Mouse (Mus musculus): Measurements from ENCODE around the gene Wnt6. TPM values are rescaled to one million over a fixed set of nuclear protein-coding genes. Genes with fewer than 3 reads are reported as not detected.
"Not testable (repeated sequence)": the region's sequence is repeated elsewhere in the genome, so short reads cannot be mapped to it uniquely, and the experiment has no call there.

Gene Wnt6
- polyA plus RNA-seq, 1 experiment from 2014 or later, result 11.0 TPM

- Histone ChIP-seq H3K36me3 (no peaks in the 10 kb centered on the region), H3K9me3 (replicated peaks) (no peaks in the 10 kb centered on the region), H3K27ac (replicated peaks) (peak overlapping the region; percentile 56; the same call in 1 of the 2 replicates), H3K4me1 (peaks cover 76% of the 10 kb centered on the region), H3K27me3 (ENCODE audit: low read depth, poor library complexity, severe bottlenecking) (peaks cover 100% of the 10 kb centered on the region), H3K4me3 (peak overlapping the region; percentile 60)
- under 1% methylated on average over 57 of the region's 57 CpGs for WGBS
- DNase-seq (ENCODE audit: low spot score), result peak; percentile 81
Measured at GRCm38 (mm10) chr1:74802795-74803656, 31.3 kb downstream of the Wnt6 start.

- Histone ChIP-seq H3K9me3 (replicated peaks) (no peaks in the 10 kb centered on the region), H3K27ac (replicated peaks) (no peak overlapping the region), H3K36me3 (no peaks in the 10 kb centered on the region), H3K4me1 (peaks cover 75% of the 10 kb centered on the region), H3K4me3 (peak overlapping the region; percentile 60; the same call in 1 of the 2 replicates), H3K27me3 (ENCODE audit: low read depth, poor library complexity, severe bottlenecking) (peaks cover 100% of the 10 kb centered on the region)
- DNase-seq (ENCODE audit: low spot score), result peak; percentile 18
- 4% methylated on average over 10 of the region's 10 CpGs for WGBS
Measured at GRCm38 (mm10) chr1:74804211-74804870, 32.6 kb downstream of the Wnt6 start.

GRCm38 (mm10) chr1:74805340-74805835, 33.7 kb downstream of the Wnt6 start:
- DNase-seq (ENCODE audit: low spot score), result no peak
- no peaks in the 10 kb centered on the region for H3K9me3 ChIP-seq (replicated peaks)
- no peaks in the 10 kb centered on the region for H3K36me3 ChIP-seq
- peaks cover 100% of the 10 kb centered on the region for H3K27me3 ChIP-seq (ENCODE audit: low read depth, poor library complexity, severe bottlenecking)
- 10% methylated on average over 4 of the region's 4 CpGs for WGBS
- H3K27ac ChIP-seq (replicated peaks), result no peak overlapping the region
- H3K4me1 ChIP-seq, result peaks cover 78% of the 10 kb centered on the region
- no peak overlapping the region for H3K4me3 ChIP-seq

DNA sequence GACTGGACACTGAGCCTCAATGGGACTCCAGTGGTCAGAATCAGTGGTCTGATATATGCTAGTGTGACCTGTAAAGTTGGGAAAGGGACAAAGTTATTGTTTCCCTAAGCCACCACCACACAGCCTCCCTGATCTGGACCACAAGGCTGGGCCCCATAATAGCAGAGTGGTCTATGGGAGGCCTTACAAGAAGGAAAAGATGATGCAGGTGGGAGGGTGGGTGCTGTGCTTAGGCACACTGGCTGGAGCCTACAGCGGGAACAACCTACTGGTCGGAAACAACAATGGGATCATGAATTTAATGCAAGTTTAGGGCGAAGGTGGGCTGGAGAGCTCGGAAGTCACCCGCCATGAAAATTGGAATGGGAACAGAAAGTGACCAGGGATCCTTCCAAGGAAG, 34.2 kb downstream of the Wnt6 start:
- peak; percentile 17 for DNase-seq (ENCODE audit: low spot score)
- Histone ChIP-seq H3K27me3 (ENCODE audit: low read depth, poor library complexity, severe bottlenecking) (peaks cover 100% of the 10 kb centered on the region), H3K4me3 (peak overlapping the region; percentile 52; the same call in 1 of the 2 replicates), H3K36me3 (no peaks in the 10 kb centered on the region), H3K27ac (replicated peaks) (no peak overlapping the region), H3K4me1 (peaks cover 76% of the 10 kb centered on the region), H3K9me3 (replicated peaks) (no peaks in the 10 kb centered on the region)
- 9% methylated on average over 5 of the region's 5 CpGs for WGBS

- H3K27ac ChIP-seq (replicated peaks), result peak overlapping the region; percentile 70
- WGBS, result under 1% methylated on average over 38 of the region's 38 CpGs
Measured at GRCm38 (mm10) chr1:74806360-74807311, 34.9 kb downstream of the Wnt6 start.

DNA sequence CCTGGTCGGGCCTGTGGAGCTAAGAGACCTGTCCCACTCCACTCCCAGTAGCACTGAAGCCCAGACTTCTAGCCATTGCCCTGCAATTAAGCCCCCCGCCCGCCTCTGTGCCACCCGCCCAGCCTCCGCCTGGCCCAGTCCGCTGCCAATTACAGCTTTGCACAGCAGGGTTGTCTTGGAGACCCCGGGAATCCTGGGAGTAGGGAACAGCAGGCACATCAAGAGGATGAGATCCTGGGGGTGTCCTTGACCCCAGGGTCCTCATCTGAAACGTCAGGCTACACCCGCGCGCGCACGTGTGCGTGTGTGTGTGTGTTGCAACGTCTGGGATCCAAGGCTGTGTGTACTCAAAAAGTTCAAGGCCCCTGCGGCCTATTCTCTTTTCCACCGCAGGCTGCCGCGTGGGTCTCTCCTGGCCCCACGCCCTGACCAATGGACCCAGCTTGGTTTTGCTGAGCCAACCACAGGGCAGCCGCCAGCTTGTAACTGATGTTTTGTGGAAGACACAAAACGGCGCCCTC, 35.9 kb downstream of the Wnt6 start:
- peaks cover 72% of the 10 kb centered on the region for H3K4me1 ChIP-seq
- H3K27me3 ChIP-seq (ENCODE audit: low read depth, poor library complexity, severe bottlenecking), result peaks cover 100% of the 10 kb centered on the region
- DNase-seq (ENCODE audit: low spot score), result no peak
- no peaks in the 10 kb centered on the region for H3K36me3 ChIP-seq
- H3K27ac ChIP-seq (replicated peaks), result peak overlapping the region; percentile 70
- H3K9me3 ChIP-seq (replicated peaks), result no peaks in the 10 kb centered on the region
- peak overlapping the region; percentile 52 for H3K4me3 ChIP-seq
- WGBS, result 1% methylated on average over 23 of the region's 23 CpGs

More at GRCm38 (mm10) chr1:74806360-74807311, 34.9 kb downstream of the Wnt6 start:
- no peaks in the 10 kb centered on the region for H3K9me3 ChIP-seq (replicated peaks)
- peak; percentile 80 for DNase-seq (ENCODE audit: low spot score)
- H3K36me3 ChIP-seq, result no peaks in the 10 kb centered on the region
- peaks cover 100% of the 10 kb centered on the region for H3K27me3 ChIP-seq (ENCODE audit: low read depth, poor library complexity, severe bottlenecking)
- peak overlapping the region; percentile 52 for H3K4me3 ChIP-seq
- H3K4me1 ChIP-seq, result peaks cover 74% of the 10 kb centered on the region

GRCm38 (mm10) chr1:74808078-74808477, 36.4 kb downstream of the Wnt6 start:
- H3K4me3 ChIP-seq, result peak overlapping the region; percentile 52
- H3K27me3 ChIP-seq (ENCODE audit: low read depth, poor library complexity, severe bottlenecking), result peaks cover 100% of the 10 kb centered on the region
- DNase-seq (ENCODE audit: low spot score), result peak; percentile 94
- 0% methylated on average over 16 of the region's 16 CpGs for WGBS
- H3K4me1 ChIP-seq, result peaks cover 67% of the 10 kb centered on the region
- peak overlapping the region; percentile 70 for H3K27ac ChIP-seq (replicated peaks)
- no peaks in the 10 kb centered on the region for H3K9me3 ChIP-seq (replicated peaks)
- no peaks in the 10 kb centered on the region for H3K36me3 ChIP-seq

DNA sequence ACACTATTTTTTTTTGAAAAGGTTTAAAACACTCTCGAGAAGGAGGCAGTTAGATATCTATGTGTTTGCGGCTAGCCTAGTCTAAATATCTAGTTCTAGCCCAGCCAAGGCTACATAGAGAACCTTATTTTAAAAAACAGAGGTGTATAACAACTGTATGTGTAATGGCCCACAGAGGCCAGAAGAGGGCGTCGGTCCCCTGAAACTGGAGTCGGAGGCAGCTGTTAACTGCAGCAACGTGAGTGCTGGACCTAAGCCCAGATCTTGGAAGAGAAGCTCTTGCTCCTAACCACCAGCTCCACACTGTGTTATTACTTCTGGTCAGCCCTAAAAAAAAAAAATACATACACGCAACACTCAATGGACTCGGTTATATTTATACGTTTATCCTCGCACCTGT, 37.3 kb downstream of the Wnt6 start:
- peaks cover 99% of the 10 kb centered on the region for H3K27me3 ChIP-seq (ENCODE audit: low read depth, poor library complexity, severe bottlenecking)
- H3K9me3 ChIP-seq (replicated peaks), result no peaks in the 10 kb centered on the region
- no peak overlapping the region for H3K4me3 ChIP-seq
- no peak overlapping the region for H3K27ac ChIP-seq (replicated peaks)
- no peak for DNase-seq (ENCODE audit: low spot score)
- H3K4me1 ChIP-seq, result peaks cover 58% of the 10 kb centered on the region
- no peaks in the 10 kb centered on the region for H3K36me3 ChIP-seq
- WGBS, result 62% methylated on average over 10 of the region's 10 CpGs

- peaks cover 38% of the 10 kb centered on the region for H3K27me3 ChIP-seq (ENCODE audit: low read depth, poor library complexity, severe bottlenecking)
- no peak overlapping the region for H3K4me3 ChIP-seq
- WGBS, result 73% methylated on average over 9 of the region's 9 CpGs
- H3K9me3 ChIP-seq (replicated peaks), result no peaks in the 10 kb centered on the region
- no peaks in the 10 kb centered on the region for H3K36me3 ChIP-seq
- peaks cover 26% of the 10 kb centered on the region for H3K4me1 ChIP-seq
- no peak for DNase-seq (ENCODE audit: low spot score)
- no peak overlapping the region for H3K27ac ChIP-seq (replicated peaks)
Measured at GRCm38 (mm10) chr1:74814931-74815647, 43.4 kb downstream of the Wnt6 start.

GRCm38 (mm10) chr1:74815965-74816364, 44.3 kb downstream of the Wnt6 start:
- H3K4me1 ChIP-seq, result peaks cover 21% of the 10 kb centered on the region
- H3K4me3 ChIP-seq; H3K9me3 ChIP-seq (replicated peaks); DNase-seq (ENCODE audit: low spot score); H3K27ac ChIP-seq (replicated peaks); H3K36me3 ChIP-seq: not testable (repeated sequence)
- 87% methylated on average over 6 of the region's 6 CpGs for WGBS
- H3K27me3 ChIP-seq (ENCODE audit: low read depth, poor library complexity, severe bottlenecking), result peaks cover 29% of the 10 kb centered on the region

DNA sequence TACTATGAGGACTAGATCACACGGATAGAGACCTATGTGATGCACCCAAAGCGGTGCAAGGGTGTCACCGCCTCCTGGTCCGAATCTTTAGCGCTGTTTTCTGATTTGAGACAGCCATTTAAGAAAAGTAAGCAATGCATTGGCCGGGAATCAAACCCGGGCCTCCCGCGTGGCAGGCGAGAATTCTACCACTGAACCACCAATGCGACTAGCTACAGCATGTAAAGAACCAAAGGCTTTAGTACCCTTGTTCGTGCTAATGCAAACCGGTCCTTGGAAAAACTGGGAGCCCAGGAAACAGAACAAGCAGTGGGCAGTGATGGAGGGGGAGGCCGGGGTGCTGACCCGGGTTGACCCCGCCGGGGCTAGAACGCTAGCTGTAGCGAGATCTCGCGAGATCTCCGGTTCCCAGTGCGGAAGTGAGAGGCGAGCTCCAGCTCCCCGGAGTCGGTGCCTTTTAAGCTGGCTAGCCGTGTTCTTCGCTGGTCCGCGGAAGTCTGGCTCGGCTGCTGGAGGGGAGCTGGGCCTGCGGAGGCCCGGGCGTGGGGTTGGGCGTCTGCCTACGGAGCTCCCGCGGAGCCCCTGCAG, 45.0 kb downstream of the Wnt6 start:
- 7% methylated on average over 38 of the region's 38 CpGs for WGBS

More for the DNA sequence above, 45.0 kb downstream of the Wnt6 start:
- H3K9me3 ChIP-seq (replicated peaks), result no peaks in the 10 kb centered on the region
- H3K27me3 ChIP-seq (ENCODE audit: low read depth, poor library complexity, severe bottlenecking), result peaks cover 22% of the 10 kb centered on the region
- no peaks in the 10 kb centered on the region for H3K36me3 ChIP-seq
- peak overlapping the region; percentile 91 for H3K27ac ChIP-seq (replicated peaks)
- peaks cover 21% of the 10 kb centered on the region for H3K4me1 ChIP-seq
- peak overlapping the region; percentile 65 for H3K4me3 ChIP-seq
- peak; percentile 93 for DNase-seq (ENCODE audit: low spot score)

Measured in midbrain, embryonic 10.5 days (tissue).